Mouse (Mus musculus) MEL (cell line): Measurements from ENCODE around the gene Slc4a11. TPM values are rescaled to one million over a fixed set of nuclear protein-coding genes. Genes with fewer than 3 reads are reported as not detected.

Source experiments
- DNase-seq: peaks from one replicate; pipeline ENCODE4 v3.0.0; 2011; ENCODE audit warnings: low read depth, low spot score
- H3K27ac ChIP-seq: 2 replicates; pipeline ENCODE4 v1.5.1; 2012; ENCODE audit warnings: low read depth, mild to moderate bottlenecking, control low read depth, low read length, moderate library complexity; ENCODE audit not compliant: control insufficient read depth
- H3K27me3 ChIP-seq, 2 experiments: fragments of 150-350 bp in 1 of 2; sonication (generic) in 1 of 2; 2 replicates each; pipeline ENCODE4 v1.6.1; 2012; ENCODE audit warnings: low read length in 2 of 2, mild to moderate bottlenecking in 2 of 2, improper control_type of control experiment in 1 of 2, moderate library complexity in 1 of 2; ENCODE audit not compliant: insufficient read depth in 2 of 2, control insufficient read depth in 1 of 2
- H3K36me3 ChIP-seq, 2 experiments: 2 replicates each; pipeline ENCODE4 v1.6.1; 2012 to 2014; ENCODE audit warnings: low read length in 2 of 2, improper control_type of control experiment in 1 of 2, inconsistent platforms in 1 of 2, mild to moderate bottlenecking in 1 of 2; ENCODE audit not compliant: insufficient read depth in 2 of 2, control insufficient read depth in 1 of 2
- H3K4me1 ChIP-seq, 2 experiments: fragments of 150-350 bp in 1 of 2; sonication (generic) in 1 of 2; 2 replicates each; pipeline ENCODE4 v1.6.1; 2012; ENCODE audit warnings: low read length in 2 of 2, improper control_type of control experiment in 1 of 2, mild to moderate bottlenecking in 1 of 2; ENCODE audit not compliant: insufficient read depth in 2 of 2, control insufficient read depth in 1 of 2
- H3K4me3 ChIP-seq, 2 experiments: fragments of 150-350 bp in 1 of 2; sonication (generic) in 1 of 2; 2 replicates each; pipeline ENCODE4 v1.5.1; 2012; ENCODE audit warnings: low read depth in 2 of 2, low read length in 2 of 2, mild to moderate bottlenecking in 2 of 2, moderate library complexity in 2 of 2, control low read depth in 1 of 2, improper control_type of control experiment in 1 of 2; ENCODE audit not compliant: control insufficient read depth in 1 of 2, insufficient read depth in 1 of 2
- H3K79me2 ChIP-seq: 2 replicates; pipeline ENCODE4 v1.6.1; 2012; ENCODE audit warnings: mild to moderate bottlenecking, low read length, moderate library complexity; ENCODE audit not compliant: control insufficient read depth, poor library complexity, insufficient read depth
- H3K9ac ChIP-seq: 2 replicates; pipeline ENCODE4 v1.6.1; 2012; ENCODE audit warnings: low read depth, mild to moderate bottlenecking, control low read depth, low read length, moderate library complexity; ENCODE audit not compliant: control insufficient read depth, poor library complexity, severe bottlenecking
- H3K9me3 ChIP-seq: fragments of 150-350 bp; sonication (generic); replicated peaks from 2 replicates; pipeline ENCODE4 v1.6.1; 2012; ENCODE audit warnings: mild to moderate bottlenecking, low read length, improper control_type of control experiment, moderate library complexity; ENCODE audit not compliant: insufficient read depth
- CHD1 ChIP-seq: IDR thresholded peaks from 2 replicates; pipeline ENCODE4 v1.6.1; 2012; ENCODE audit warnings: low read depth, mild to moderate bottlenecking, inconsistent platforms, low read length, improper control_type of control experiment
- CTCF ChIP-seq, 3 experiments: IDR thresholded peaks in 2 of 3; conservative IDR thresholded peaks in 1 of 3; 2 replicates each; pipeline ENCODE4 v1.5.1; 2011 to 2012; ENCODE audit warnings: low read length in 3 of 3, low read depth in 2 of 3, mild to moderate bottlenecking in 2 of 3, improper control_type of control experiment in 1 of 3, inconsistent platforms in 1 of 3, mixed read lengths in 1 of 3, moderate library complexity in 1 of 3; ENCODE audit not compliant: control insufficient read depth in 1 of 3, insufficient read depth in 1 of 3, poor library complexity in 1 of 3, severe bottlenecking in 1 of 3
- EP300 ChIP-seq, 2 experiments: IDR thresholded peaks; 2 replicates each; pipeline ENCODE4 v1.6.1; 2011; ENCODE audit warnings: improper control_type of control experiment in 2 of 2, low read length in 2 of 2, low read depth in 1 of 2, mild to moderate bottlenecking in 1 of 2
- GABPA ChIP-seq: IDR thresholded peaks from 2 replicates; pipeline ENCODE4 v1.6.1; 2012; ENCODE audit warnings: low read depth, mild to moderate bottlenecking, inconsistent platforms, low read length, improper control_type of control experiment, moderate library complexity
- HCFC1 ChIP-seq: IDR thresholded peaks from 2 replicates; pipeline ENCODE4 v1.6.1; 2012; ENCODE audit warnings: low read depth, mild to moderate bottlenecking, inconsistent platforms, low read length, improper control_type of control experiment, moderate library complexity
- JUND ChIP-seq: IDR thresholded peaks from 2 replicates; pipeline ENCODE4 v1.6.1; 2011; ENCODE audit warnings: low read depth, mild to moderate bottlenecking, improper control_type of control experiment, low read length
- MAFK ChIP-seq: IDR thresholded peaks from 2 replicates; pipeline ENCODE4 v1.6.1; 2011; ENCODE audit warnings: low read depth, mild to moderate bottlenecking, low read length, improper control_type of control experiment, borderline replicate concordance
- MAZ ChIP-seq: IDR thresholded peaks from 2 replicates; pipeline ENCODE4 v1.6.1; 2012; ENCODE audit warnings: low read depth, mild to moderate bottlenecking, inconsistent platforms, low read length, improper control_type of control experiment
- NRF1 ChIP-seq: IDR thresholded peaks from 2 replicates; pipeline ENCODE4 v1.6.1; 2014; ENCODE audit warnings: low read depth, mild to moderate bottlenecking, inconsistent platforms, low read length, improper control_type of control experiment, moderate library complexity; ENCODE audit not compliant: poor library complexity, insufficient read depth, severe bottlenecking
- POLR2AphosphoS2 ChIP-seq: IDR thresholded peaks from 2 replicates; pipeline ENCODE4 v1.6.1; 2011; ENCODE audit warnings: low read length, improper control_type of control experiment
- RAD21 ChIP-seq: IDR thresholded peaks from 2 replicates; pipeline ENCODE4 v1.6.1; 2011; ENCODE audit warnings: mild to moderate bottlenecking, low read depth, low read length, improper control_type of control experiment
- UBTF ChIP-seq: IDR thresholded peaks from 2 replicates; pipeline ENCODE4 v1.6.1; 2012; ENCODE audit warnings: low read depth, mild to moderate bottlenecking, inconsistent platforms, low read length, improper control_type of control experiment, moderate library complexity, borderline replicate concordance; ENCODE audit not compliant: insufficient read depth
- USF2 ChIP-seq, 2 experiments: IDR thresholded peaks; 2 replicates each; pipeline ENCODE4 v1.6.1; 2011 to 2012; ENCODE audit warnings: improper control_type of control experiment in 2 of 2, low read length in 2 of 2, borderline replicate concordance in 1 of 2, inconsistent platforms in 1 of 2, low read depth in 1 of 2, mild to moderate bottlenecking in 1 of 2; ENCODE audit not compliant: insufficient read depth in 1 of 2
- ZMIZ1 ChIP-seq: IDR thresholded peaks from 2 replicates; pipeline ENCODE4 v1.6.1; 2012; ENCODE audit warnings: low read depth, mild to moderate bottlenecking, inconsistent platforms, low read length, improper control_type of control experiment, moderate library complexity
- ZNF384 ChIP-seq: IDR thresholded peaks from 2 replicates; pipeline ENCODE4 v1.6.1; 2012; ENCODE audit warnings: low read depth, mild to moderate bottlenecking, inconsistent platforms, low read length, improper control_type of control experiment
- polyA plus RNA-seq, 2 experiments: library from polyadenylated mRNA; stranded (reverse) in 1 of 2; unstranded in 1 of 2; fragments of >175 nt in 1 of 2; fragments of >200 nt in 1 of 2; gene quantifications; 2 replicates each; pipeline versions ENCODE4 v1.2.1 to v1.2.4; 2012; ENCODE audit warnings: low replicate concordance in 2 of 2, low read depth in 1 of 2; ENCODE audit not compliant: insufficient read length in 2 of 2, insufficient read depth in 1 of 2, missing spikeins in 1 of 2
- total RNA-seq: library from RNA; depleted of rRNA; stranded (reverse); fragments of 300-350 nt; gene quantifications from 2 replicates; pipeline ENCODE4 v1.2.3, GENCODE M21; 2012

Gene Slc4a11
- total and polyA plus RNA-seq, 3 experiments: 0.31 to 1.6 TPM; not detected in 1

- H3K36me3 ChIP-seq: peaks cover 0 to 2% of the 10 kb centered on the region in 2 experiments; a peak in 1 of 4 replicates
- TF ChIP-seq EP300 (IDR thresholded peaks at IDR 0.05; ENCODE audit: low read depth in 1 of 2, low read length in 2 of 2) (no peak), CTCF (IDR thresholded peaks at IDR 0.05 in 2 of 3, conservative IDR thresholded peaks at IDR 0.05 in 1 of 3; ENCODE audit: control insufficient read depth in 1 of 3, insufficient read depth in 1 of 3, low read depth in 2 of 3, low read length in 3 of 3, poor library complexity in 1 of 3, severe bottlenecking in 1 of 3) (no peak), JUND (no peak), RAD21 (no peak), POLR2AphosphoS2 (no peak), USF2 (IDR thresholded peaks at IDR 0.05; ENCODE audit: borderline replicate concordance in 1 of 2, insufficient read depth in 1 of 2, low read depth in 1 of 2, low read length in 2 of 2) (no peak), NRF1 (no peak), HCFC1 (no peak), CHD1 (no peak), MAFK (no peak), UBTF (no peak)
- no peak overlapping the region for H3K27ac ChIP-seq
- H3K4me3 ChIP-seq: no peak overlapping the region
- no peaks in the 10 kb centered on the region for H3K27me3 ChIP-seq
- no peak overlapping the region for H3K9ac ChIP-seq
- no peaks in the 10 kb centered on the region; a peak in 1 of 4 replicates for H3K4me1 ChIP-seq
- H3K9me3 ChIP-seq: no peaks in the 10 kb centered on the region
- no peak for DNase-seq
- no peaks in the 10 kb centered on the region for H3K79me2 ChIP-seq
Measured at GRCm38 (mm10) chr2:130724369-130724768, 27.1 kb upstream of the Slc4a11 start.

GRCm38 (mm10) chr2:130717951-130718350 lies 20.6 kb upstream of the Slc4a11 start:
- H3K9me3 ChIP-seq: no peaks in the 10 kb centered on the region
- no peak overlapping the region for H3K4me3 ChIP-seq
- H3K4me1 ChIP-seq: no peaks in the 10 kb centered on the region
- DNase-seq: no peak
- no peaks in the 10 kb centered on the region; a peak in 1 of 4 replicates for H3K36me3 ChIP-seq
- no peaks in the 10 kb centered on the region for H3K79me2 ChIP-seq
- H3K27me3 ChIP-seq: no peaks in the 10 kb centered on the region
- TF ChIP-seq ZMIZ1 (no peak), MAZ (no peak), GABPA (no peak), ZNF384 (no peak)
- H3K9ac ChIP-seq: no peak overlapping the region
- H3K27ac ChIP-seq: no peak overlapping the region
